Mouse (Mus musculus) telencephalon, adult 2 months (tissue): ENCODE results near the gene Bub1.

ENCODE experiments used
- DNase-seq: peaks from one replicate; pipeline ENCODE4 v3.0.0-alpha.2; 2011; ENCODE audit warnings: low read depth, low spot score

The Bub1 gene

DNA sequence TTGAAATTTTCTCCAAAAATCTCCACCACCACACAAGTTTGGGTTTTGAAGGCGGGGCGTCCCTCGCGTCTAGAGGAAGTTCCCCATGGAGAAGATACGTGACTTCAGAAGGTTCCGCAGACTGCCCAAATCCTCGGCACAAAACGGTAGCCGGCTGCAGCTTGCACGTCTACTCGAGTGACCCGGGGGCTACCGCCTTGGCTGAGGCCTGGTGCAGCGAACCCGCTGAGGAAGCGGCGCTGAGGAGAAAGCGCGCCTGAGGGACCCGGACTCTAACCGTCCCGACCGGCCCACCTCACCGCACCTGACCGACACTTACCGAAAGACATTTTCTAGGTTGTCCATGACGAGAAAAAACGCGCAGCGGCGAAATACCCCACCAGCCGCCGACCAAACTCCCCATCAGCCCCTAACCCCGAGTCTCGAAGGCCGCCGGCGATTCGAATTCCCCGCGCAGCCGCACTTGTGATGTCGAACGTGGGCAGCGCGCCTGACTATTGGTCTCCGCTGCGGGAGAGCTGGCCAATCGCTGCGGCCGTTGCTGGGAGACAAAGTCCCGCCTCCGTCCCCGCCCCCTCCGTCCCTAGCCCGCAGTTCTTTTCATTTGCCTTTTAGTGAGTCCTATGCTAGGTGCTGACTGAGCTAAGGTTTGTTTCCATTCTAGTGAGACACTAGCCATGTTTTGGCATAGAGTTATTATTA lies at the start of gene Bub1:
Gene Bub1, minus strand, starts transcription at position 465 of the 702 bp plus-strand sequence.
- peak; percentile 80 for DNase-seq

DNA sequence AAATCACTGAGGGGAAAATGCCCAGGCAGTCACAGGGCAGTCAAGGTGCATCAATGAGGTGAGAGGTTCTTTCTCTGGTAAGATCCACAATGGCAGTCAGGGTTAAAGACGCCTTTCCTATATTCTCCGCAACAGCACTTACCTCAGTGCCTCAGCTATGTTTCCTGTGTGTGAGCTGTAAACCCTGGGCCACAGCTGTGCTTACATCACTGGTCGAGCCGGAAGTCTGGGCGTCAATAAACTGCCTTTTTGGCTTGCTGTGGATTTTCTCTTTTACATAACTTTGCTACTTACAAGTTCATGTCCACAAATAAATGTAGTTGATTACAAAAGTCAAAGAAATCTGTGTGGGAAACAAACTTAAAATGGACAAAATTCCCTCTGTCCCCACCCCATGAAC lies 49.4 kb upstream of the Bub1 start:
- no peak for DNase-seq

DNA sequence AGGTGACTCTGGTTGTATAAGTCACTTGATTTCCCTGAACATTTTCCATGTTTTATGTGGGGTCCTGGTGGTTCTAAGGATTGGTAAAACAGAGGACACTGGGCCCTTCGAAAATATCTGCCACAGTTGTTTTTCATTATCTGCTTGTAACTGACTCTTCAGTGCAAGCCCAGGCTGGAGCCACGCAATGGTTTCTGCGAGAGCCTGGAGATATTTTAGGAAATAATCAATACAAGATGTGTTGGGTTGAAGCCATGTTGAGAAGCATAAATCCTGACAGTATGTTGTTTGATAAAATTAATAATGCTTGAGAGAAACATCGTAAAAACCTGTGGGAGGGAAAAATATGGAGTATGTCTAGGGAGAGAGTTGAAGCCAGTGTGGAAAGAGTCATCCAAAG lies 32.7 kb upstream of the Bub1 start:
- no peak for DNase-seq

DNA sequence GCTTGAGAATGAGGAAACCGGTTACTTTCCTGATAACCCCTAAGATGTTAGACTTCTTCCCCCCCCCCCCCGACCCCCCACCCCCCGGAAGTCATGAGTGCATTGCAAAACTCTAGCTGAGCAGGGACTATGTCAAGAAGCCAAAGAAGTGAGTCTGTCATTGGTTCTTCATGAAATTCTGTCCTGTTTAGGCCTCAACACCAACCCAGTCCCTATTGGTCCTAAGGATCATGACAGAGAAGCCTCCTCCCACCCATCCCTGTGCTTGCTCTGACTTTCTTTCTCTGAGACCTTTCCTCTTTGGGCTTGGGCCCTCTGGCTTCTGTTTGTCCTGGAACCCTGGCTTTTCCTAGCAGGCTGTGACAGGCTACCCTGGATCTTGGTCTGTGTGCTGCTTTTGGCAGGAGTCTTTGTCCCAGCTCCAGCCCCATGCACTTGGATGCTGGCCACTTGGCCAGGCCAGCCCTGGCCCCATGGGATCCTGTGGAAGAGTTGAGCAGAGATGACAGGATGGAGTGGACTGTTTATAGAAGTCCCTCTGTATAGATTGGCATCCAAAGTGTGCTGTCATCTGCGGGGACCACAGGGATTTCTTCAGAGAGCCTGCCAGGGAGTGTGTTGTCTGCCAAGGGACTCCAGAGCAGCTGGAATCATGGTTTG lies 22.8 kb upstream of the Bub1 start:
- no peak for DNase-seq

DNA sequence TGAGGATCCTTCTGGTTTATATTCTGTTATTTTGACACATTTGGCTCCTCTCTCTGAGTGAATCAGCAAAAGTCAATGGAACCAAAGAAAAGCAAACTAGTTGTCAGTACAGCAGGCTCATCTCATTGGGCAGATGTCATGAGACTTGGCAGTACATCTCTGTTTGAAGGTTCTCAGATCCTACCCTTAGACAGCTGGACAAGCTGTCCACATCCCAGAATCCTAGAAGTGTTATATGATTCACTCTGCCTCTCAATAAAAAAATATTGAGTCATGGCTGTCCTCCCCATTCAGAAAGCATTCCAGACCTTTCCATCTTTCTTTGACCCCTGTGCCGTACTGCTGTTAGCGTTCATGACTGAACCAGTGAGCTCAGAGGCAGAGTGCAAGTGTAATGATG lies 18.7 kb upstream of the Bub1 start:
- DNase-seq, result no peak

DNA sequence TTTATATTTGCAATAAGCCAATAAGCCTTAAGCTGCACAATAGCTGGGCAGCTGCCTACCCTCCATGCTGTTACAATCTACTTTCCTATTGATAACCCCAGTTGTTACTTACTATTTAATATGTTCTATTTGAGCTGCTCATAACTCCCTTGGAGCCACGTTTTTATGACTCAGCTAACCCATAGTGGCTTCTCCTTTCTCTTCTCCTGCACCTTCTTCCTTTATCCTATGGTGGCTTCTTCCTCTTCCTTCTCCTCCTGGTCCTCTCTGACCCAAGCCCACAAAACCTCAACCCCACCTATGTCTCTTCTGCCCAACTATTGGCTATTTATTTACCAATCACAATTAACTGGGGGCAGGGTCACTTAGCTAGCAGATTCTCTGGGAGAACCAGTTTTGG lies 14.9 kb upstream of the Bub1 start:
- no peak for DNase-seq

DNA sequence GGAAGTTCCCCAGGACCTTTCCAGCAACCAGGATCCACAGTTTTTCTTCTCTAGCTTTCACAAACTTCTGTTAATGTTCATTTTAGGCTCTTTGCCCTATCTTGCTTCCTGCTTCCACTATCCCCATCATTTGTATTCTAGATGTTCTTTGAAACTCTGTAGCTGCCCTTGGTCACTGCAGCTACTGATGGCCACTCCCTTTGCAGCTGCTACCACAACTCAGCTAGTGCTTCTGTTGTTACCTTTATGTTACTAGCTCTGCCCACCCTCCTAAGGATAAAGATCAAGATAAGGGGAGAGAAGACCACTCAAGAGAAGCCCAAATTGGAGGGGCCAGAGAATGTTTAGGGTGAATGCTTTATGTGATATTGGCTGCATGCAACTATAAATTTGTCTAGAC lies 14.3 kb upstream of the Bub1 start:
- DNase-seq, result no peak

DNA sequence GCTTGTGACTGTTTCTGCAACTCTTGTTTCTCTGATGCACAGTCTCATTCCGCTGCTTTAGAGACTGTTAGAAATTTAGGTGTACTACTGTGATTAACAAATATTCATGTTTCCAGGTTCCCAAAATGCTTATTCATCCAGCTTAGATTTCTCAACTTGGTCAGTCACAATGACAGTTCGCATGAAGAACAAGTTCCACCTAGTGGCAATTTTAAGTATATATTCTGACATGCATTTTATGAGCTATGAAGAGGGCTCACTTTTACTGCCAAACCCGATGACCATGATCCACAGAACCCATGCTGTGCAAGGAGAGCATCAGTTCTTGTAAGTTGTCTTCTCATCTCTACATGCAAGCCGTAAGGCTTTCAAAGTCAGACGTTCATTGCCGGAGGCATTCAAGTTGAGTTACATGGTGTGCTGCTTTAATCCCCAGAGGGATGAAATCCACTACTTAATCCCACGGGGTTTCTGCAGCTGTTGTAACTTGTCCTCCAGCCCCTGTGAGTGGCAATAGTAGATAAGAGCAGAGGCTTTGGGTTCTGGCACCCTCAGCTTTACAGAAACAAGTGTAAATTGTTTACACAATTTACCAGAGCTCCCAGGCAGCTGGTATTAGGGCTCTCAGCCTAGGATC lies 13.8 kb upstream of the Bub1 start:
- DNase-seq, result no peak

DNA sequence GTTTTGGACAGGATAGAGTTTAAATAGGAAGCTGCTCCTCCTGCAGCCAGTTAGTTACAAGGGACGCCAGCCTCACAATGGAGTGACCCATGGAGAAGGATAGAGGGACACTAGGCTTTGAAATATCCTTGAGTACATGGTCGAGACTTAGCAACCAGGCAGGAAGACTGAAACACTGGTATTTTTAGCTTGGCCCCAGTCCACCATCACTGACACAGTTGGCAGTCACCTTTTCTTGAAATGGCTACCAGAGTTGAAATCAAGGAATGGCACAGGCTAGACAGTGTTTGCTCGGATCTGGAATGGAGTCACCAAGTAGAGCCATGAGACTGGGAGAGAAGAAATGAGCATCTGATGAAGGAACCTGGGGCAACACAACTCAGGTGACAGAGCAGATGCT lies 10.8 kb upstream of the Bub1 start:
- no peak for DNase-seq

DNA sequence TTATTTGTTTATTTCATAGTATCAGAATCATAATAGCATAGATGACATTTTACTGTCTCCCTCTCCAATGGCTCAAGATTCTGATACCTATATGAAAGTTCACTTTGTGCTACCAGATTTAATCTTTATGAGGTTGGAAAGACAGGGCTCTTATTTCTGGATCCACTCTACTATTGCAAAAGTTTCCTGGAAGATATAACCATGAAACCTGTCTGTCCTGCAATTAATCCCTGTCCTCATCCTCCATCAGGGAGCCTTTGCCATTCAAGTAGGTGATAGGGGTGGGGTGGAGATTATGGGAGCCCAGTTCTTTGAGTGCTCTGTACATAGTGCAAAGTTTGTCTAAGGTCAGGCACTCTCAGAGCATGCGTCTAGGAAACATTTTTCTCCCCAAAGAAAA lies 9.7 kb upstream of the Bub1 start:
- no peak for DNase-seq

DNA sequence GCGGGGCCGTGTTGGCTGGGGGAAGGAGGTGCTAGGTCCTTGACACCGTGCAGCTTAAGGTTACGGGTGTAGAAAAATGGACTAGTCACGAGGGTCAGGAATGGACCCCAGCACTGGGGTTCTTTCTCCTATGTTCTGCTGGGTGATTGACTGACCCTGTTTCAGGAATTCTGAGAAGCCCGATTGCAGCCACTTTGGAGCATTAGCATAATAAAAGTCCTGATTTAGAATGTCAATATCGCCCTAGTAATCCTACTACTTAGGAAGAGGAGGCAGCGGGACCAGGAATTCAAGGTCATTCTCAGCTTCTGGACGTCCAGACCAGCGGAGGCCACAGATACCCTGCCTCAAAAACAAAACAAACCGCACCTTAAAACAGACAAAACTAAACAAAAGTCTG lies 7.8 kb upstream of the Bub1 start:
- no peak for DNase-seq

DNA sequence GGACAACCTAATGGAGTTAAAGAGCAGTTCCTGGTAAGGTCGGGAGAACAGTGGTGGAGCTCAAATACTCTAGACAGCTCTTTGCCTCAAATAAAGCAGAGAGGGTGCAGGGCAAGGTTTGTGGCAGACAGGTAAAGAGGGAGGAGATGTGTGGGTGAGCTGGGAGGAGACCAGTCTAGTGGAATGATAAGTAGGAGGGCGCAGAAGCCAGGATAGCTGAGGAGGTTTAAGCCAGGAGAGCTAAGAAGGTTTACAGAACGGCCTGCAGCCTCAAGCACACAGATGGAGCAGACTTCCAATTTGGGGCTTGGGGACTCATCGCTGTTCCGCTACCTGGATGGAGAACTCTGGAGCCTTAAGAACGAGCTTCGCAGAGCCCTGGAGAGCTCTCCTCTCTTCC lies 6.9 kb upstream of the Bub1 start, which contains the start of gene Acoxl:
Gene Acoxl, plus strand, starts transcription at position 301 of the 400 bp plus-strand sequence.
- no peak for DNase-seq

DNA sequence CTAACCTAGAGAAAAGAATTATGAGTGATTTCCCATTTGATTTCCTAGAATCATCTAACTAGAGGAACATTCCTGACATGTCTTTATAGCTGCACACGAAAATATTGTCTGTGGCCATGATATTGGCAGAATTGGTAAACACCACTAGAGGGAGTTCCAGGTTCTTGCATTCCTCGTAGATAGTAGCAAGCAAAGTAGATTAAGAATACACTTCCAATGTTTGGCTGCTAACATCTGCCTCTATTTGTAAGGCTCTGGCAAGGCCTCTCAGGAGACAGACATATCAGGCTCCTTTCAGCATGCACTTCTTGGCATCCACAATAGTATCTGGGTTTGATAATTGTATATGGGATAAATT lies 1.1 kb upstream of the Bub1 start:
- no peak for DNase-seq

DNA sequence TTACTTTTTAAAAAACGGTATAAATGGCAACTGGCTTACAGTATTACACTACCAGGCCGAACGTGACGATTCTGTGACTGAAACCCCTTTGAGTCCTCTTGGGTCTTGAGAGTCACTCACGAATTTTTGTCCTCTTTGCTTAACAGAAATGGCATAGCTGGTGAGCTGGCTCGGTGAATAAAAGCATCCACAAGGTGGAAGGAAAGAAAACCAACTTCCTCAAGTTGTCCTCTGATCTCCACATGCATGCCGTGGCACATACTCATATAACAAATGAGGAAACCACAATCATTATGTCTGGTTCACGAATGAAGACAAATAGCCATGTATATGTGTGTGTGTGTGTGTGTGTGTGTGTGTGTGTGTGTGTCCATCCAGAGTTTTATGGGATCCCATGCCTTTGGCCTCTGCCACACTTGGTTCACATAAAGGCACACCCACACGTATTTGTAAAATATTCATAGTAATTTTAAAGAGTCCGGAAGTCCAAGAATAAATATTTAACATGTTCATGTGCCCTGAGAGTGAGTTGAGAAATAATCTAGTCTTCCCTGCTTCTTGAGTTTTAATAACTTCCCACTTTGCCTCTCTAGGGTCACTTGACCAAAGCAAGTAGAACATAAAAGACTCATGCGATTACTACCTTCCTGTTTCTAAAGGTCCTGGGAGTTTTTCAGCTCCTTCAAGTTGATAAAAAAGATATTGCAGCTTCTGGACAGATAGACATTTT lies 603 bp upstream of the Bub1 start:
- DNase-seq, result no peak

DNA sequence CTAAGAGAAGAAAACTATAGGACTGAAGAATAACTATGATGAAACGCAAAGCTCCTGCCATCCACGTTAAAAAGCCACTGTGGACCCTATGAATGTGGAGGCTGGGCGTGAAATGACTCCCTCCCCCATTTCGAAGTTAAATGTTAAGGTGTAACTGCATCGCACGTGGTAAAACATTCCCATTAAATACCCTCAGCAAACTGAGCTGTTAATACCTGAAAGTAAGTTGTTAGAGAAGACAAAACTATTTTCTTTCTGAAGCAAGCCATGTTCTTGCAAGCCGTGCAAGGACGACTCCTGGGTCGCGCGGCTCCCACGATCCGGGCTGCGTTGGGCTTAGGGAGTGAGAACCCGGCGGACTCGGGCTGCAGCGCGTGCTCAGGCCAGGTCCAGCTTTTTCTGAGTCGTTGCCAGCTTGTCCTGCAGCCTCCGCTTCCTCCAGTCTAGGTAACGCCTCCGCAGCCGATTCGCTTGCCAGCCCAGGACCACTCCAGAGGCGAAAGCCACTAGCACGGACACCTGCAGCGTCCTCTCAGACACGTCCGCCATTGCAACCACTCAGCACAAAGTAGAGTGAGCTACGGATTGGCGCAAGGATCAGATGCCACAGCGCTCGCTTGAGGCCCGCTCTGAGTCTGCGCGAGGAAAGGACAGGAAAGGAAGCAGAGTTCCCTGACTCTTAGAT lies 39.6 kb downstream of the Bub1 start, which contains the start of gene Mtln:
Gene Mtln, minus strand, starts transcription at position 570 of the 685 bp plus-strand sequence.
- DNase-seq, result peak; percentile 92

DNA sequence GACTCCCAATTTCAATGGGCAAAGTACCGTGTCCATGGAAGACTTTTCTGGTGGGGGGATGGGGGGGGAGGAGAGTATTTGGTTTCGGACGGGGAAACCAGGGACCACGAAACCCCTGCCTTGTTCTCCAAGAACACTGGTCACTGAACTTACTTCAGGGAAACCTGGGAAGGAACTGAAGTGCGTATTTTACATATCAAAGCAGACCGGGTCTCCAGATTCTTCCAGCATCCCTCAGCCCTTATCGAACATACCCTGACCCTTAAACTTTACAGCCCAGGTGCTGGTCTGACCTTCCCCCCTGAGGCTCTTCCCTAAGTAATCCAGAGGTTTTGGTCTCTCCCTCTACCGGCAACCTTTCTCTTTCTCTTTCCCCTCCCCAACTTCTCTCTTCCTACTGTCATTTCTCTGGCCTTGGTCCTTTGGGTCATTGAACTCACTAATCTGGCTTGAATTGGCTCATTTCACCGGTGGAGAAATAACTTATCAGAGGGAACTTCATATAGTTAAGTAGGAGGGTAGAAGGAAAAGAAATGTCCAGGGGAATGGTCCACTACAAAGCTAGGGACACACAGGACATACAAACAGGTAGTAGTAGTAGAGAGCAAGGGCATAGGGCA lies 41.9 kb downstream of the Bub1 start:
- DNase-seq, result no peak

DNA sequence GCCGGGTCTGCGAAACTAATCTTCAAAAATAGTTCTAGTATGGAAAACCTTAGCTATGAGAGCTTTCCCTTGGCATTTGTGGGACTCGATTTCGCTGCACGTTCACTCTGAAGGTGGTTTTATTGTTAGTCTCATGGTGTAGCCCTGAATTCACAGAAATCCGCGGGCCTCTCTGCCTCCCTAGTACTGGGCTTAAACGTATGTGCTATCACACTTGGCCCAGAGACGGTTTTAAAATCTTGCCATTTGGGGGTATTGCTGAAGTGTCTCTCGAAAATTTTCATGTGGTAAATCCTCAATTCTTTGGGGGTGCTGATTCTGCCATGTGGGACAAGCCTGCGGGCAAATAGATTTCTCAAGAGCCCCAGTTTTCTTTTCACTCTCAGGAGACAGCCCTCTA lies 42.5 kb downstream of the Bub1 start:
- peak; percentile 2 for DNase-seq

DNA sequence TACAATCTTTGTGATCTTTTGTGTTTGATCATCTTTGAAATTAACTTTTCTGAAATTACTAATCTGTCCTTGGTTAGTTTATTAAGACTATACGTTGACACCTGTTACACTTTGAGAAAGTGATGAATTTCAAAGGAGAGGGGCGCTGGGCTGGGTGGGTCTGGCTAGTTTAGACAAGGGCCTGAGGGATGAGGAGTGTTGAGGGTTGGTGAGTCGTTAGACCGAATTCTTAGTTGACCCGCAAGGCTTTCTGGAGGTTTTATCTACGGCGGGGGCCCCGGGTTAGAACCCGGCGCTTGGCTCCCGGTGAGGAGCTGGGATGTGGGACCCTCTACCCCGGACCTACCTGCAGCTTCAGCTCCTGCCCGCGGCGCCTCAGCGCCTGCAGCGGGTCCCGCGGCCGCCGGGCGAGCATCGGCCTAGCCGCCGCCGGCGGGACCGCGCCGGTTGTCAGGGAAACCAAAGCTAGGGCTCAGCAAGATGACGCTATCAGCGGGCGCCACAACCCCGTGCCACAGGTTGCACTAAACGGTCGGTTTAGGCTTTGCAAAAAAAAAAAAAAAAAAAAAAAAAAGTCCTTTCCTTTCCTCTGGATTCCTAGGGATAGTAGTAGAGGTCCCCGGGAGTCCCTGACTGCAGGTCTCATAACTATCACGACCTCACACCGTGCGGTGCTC lies 43.1 kb downstream of the Bub1 start, which contains the start of gene Nphp1:
Gene Nphp1, minus strand, starts transcription at position 458 of the 677 bp plus-strand sequence.
- DNase-seq, result peak; percentile 76

DNA sequence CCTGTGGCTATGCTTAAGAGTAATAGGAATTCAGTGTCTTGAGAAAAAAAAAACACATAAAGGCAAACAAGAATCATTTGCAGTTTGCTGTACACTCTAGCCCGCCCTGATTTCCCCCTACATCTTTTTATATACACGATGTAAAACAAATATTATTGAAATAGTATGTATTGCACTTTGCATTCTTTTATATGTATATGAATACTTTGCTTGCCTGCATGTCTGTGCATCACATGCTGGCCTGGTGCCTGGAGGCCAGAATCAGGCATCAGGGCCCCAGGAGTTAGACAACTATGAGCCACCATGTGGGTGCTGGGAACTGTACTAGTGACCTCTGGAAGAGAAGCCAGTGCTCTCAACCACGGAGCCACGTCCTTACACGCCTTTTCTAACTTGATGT lies 44.4 kb downstream of the Bub1 start:
- no peak for DNase-seq

DNA sequence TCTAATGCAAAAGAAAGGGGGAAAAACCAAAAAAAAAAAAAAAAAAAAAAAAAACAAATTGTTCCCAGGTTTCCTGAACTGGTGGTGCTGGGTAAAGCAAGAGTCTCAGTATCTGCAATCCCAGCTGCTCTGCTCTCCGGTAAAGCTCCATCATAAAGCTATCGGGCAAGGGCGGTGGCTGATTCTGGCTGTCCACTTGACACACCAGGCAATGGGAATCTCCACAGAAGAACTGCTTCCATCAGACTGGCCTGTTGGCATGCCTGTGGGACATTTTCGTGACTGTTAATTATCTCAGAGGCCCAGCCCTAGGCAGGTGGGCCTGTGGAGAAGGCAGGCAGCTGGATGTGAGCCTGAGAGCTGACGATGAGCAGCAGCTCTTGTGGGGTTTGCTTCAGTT lies 53.2 kb downstream of the Bub1 start:
- no peak for DNase-seq

DNA sequence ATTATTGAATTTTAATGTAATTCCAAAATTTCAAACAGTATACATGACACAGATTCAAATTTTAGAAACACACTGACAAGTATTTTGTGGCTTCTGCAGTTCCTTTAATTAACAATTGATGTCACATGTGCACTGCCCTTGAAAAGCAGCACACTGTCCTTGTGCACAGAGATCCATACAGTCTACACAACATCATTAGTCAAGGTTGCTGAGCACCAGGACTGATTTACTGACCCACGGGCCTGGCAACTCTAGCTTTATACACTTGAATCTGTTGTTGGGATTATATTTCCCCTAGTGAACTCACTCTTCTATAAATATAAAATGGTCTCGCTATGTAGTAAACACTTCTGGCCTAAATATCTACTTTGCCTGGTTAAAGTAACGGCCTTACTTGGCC lies 56.7 kb downstream of the Bub1 start:
- DNase-seq, result no peak
